Mouse (Mus musculus): ENCODE data around the gene Jph3. TPM values are rescaled to one million over a fixed set of nuclear protein-coding genes. Genes with fewer than 3 reads are reported as not detected.
A peak's percentile ranks its signal among the peaks of the same experiment; 100 is the strongest.

Jph3 gene
- polyA plus RNA-seq, 1 experiment from 2014 or later = 22.4 TPM

GRCm38 (mm10) chr8:121798401-121798800 is 69.0 kb downstream of the Jph3 start:
- Histone ChIP-seq H3K27me3 (ENCODE audit: insufficient read depth, poor library complexity, severe bottlenecking) (no peaks in the 10 kb centered on the region), H3K4me1 (replicated peaks) (0 out of 2 replicates have a peak, but pooled peaks cover 3% of the 10 kb centered on the region), H3K4me3 (no peak overlapping the region), H3K36me3 (peaks cover 89% of the 10 kb centered on the region), H3K27ac (no peak overlapping the region), H3K9me3 (no peaks in the 10 kb centered on the region)
- no peak for DNase-seq (ENCODE audit: low spot score)
- 97% methylated on average over 6 of the region's 6 CpGs for WGBS

- 98% methylated on average over 5 of the region's 5 CpGs for WGBS
- Histone ChIP-seq H3K27ac (no peak overlapping the region), H3K27me3 (ENCODE audit: insufficient read depth, poor library complexity, severe bottlenecking) (no peaks in the 10 kb centered on the region), H3K4me1 (replicated peaks) (no peaks in the 10 kb centered on the region), H3K9me3 (no peaks in the 10 kb centered on the region), H3K4me3 (no peak overlapping the region), H3K36me3 (peaks cover 82% of the 10 kb centered on the region)
- DNase-seq (ENCODE audit: low spot score) = no peak
Observed at GRCm38 (mm10) chr8:121804829-121805228, 75.4 kb downstream of the Jph3 start.

- peaks cover 80% of the 10 kb centered on the region for H3K36me3 ChIP-seq
- no peak overlapping the region for H3K4me3 ChIP-seq
- no peak overlapping the region for H3K27ac ChIP-seq
- WGBS = 92% methylated on average over 13 of the region's 13 CpGs
- H3K4me1 ChIP-seq (replicated peaks) = no peaks in the 10 kb centered on the region
- no peak for DNase-seq (ENCODE audit: low spot score)
- no peaks in the 10 kb centered on the region for H3K9me3 ChIP-seq
- H3K27me3 ChIP-seq (ENCODE audit: insufficient read depth, poor library complexity, severe bottlenecking) = no peaks in the 10 kb centered on the region
Observed at GRCm38 (mm10) chr8:121806126-121806525, 76.7 kb downstream of the Jph3 start.

DNA sequence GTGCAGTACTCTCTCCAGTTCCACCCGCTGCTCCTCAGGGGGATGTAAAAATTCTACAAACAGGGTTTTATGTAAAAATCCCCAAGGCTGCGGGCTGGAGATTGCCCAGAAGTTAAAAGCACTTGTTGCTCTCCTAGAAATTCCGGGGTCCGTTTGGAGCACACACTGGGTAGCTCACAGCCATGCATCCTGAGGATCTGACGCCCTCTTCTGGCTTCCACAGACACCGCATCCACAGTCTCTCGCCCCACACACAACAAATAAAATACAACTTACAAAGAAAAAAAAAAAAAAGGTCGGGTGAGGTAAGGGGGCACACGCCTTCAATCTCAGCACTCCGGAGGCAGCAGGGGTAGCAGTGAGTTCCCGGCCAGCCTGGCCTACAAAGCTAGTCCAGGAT is 78.6 kb downstream of the Jph3 start:
- Histone ChIP-seq H3K27ac (no peak overlapping the region), H3K36me3 (peaks cover 85% of the 10 kb centered on the region), H3K27me3 (ENCODE audit: insufficient read depth, poor library complexity, severe bottlenecking) (no peaks in the 10 kb centered on the region), H3K9me3 (no peaks in the 10 kb centered on the region), H3K4me3 (no peak overlapping the region), H3K4me1 (replicated peaks) (no peaks in the 10 kb centered on the region)
- DNase-seq (ENCODE audit: low spot score) = no peak
- WGBS = 79% methylated on average over 11 of the region's 11 CpGs

DNA sequence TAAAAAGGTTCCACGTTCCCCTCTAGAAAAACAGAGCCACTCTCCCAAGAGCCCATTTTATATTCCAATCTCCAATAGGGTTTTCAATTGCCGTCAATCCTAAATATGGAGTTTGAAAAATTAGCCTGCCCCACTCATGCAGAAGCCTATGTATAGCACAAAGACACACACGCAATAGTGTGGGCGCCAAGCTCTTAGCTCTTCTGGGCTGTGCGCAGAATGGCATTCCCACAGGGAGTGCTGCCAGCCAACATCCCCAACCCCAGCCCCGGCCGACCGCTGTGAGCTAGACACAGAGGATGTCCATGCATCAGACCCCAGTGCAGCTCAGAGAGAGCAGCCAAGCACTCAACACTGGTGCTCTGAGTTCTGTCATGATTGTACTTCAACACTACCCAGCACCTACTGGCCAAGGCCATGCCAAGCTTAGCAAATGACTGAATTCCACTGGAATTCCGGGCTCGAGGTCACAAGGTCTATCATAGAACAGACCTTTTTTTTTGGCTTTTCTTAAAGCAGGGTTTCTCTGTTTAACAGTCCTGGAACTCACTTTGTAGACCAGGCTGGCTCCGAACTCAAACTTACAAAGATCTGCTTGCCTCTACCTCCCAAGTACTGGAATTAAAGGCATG is 80.2 kb downstream of the Jph3 start:
- no peaks in the 10 kb centered on the region for H3K4me1 ChIP-seq (replicated peaks)
- peaks cover 86% of the 10 kb centered on the region for H3K36me3 ChIP-seq
- no peaks in the 10 kb centered on the region for H3K9me3 ChIP-seq
- no peak overlapping the region for H3K27ac ChIP-seq
- 97% methylated on average over 11 of the region's 11 CpGs for WGBS
- DNase-seq (ENCODE audit: low spot score) = no peak
- H3K4me3 ChIP-seq = no peak overlapping the region
- no peaks in the 10 kb centered on the region for H3K27me3 ChIP-seq (ENCODE audit: insufficient read depth, poor library complexity, severe bottlenecking)

DNA sequence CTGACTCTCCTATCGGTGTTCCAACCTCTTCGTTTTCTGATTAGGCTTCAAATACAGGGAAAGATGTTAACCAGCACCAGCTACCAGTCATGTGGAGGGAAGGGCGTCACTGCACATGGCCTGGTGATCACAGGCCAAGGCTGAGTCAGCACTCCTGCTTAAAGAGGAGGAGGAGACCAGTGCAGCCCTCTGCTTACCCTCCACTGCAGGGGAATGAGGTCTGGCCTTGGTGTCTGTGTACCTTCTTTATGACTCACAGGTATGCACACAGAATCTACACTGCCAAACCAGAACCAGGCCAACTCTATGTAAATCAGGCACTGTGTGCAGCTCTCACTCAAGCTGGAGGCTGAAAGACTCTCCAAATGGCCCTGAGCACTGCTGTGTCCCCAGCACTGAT is 82.1 kb downstream of the Jph3 start:
- Histone ChIP-seq H3K4me3 (no peak overlapping the region), H3K36me3 (peaks cover 85% of the 10 kb centered on the region), H3K27ac (no peak overlapping the region), H3K9me3 (no peaks in the 10 kb centered on the region), H3K4me1 (replicated peaks) (no peaks in the 10 kb centered on the region), H3K27me3 (ENCODE audit: insufficient read depth, poor library complexity, severe bottlenecking) (no peaks in the 10 kb centered on the region)
- no peak for DNase-seq (ENCODE audit: low spot score)
- 92% methylated on average over 3 of the region's 3 CpGs for whole genome bisulfite sequencing

DNA sequence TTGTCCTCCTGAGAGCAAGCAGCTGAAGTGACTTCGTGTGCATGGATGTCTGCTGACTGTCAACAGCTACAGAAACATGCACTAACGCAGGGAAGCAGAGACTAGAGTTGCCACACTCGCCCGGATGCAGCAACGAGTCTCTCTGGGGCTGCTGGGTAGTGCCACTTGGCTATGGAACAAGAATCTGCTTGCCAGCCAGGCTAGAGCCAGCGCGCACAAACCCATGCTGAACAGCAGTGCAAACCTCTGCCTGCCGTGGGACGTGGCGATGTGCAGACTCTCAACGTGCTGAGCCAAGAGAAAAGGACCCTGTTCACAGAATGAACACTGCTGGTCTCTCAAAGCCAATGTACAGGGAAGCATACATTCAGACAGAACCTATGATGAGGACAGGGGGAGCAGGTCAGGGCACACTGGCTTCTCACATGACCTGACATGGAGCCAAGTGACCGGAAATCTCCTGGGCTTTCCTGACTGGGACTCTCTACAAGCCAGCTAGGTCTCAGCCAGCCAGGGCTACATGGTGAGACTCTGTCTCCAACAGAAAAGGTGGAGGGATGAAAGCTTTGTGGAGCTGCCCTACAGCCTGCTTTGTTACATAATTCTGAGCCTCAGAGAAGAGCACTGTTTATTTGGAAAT is 82.6 kb downstream of the Jph3 start:
- H3K4me3 ChIP-seq = no peak overlapping the region
- H3K27ac ChIP-seq = no peak overlapping the region
- H3K36me3 ChIP-seq = peaks cover 87% of the 10 kb centered on the region
- no peaks in the 10 kb centered on the region for H3K9me3 ChIP-seq
- H3K4me1 ChIP-seq (replicated peaks) = no peaks in the 10 kb centered on the region
- H3K27me3 ChIP-seq (ENCODE audit: insufficient read depth, poor library complexity, severe bottlenecking) = no peaks in the 10 kb centered on the region
- WGBS = 95% methylated on average over 12 of the region's 12 CpGs
- DNase-seq (ENCODE audit: low spot score) = no peak

DNA sequence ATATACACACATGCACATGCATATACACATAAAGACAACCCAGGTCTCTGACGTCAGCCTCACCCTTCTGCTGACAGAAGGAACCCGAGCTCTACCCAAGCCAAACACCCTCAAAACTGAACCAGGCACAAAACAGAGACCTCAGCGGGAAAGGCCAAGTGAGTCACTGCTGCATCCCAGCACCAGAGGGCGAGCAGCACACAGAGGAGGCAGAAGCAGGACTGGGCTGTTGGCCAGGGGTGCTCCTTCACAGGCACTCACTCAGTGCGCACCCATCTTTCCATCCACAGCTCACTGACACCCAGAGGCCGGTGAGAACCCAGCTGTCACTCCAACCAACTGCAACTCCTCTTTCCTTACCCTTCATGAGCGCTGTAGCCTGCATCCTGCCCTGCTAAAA is 88.8 kb downstream of the Jph3 start:
- Histone ChIP-seq H3K36me3 (peaks cover 80% of the 10 kb centered on the region), H3K4me3 (no peak overlapping the region), H3K27ac (no peak overlapping the region), H3K27me3 (ENCODE audit: insufficient read depth, poor library complexity, severe bottlenecking) (no peaks in the 10 kb centered on the region), H3K9me3 (no peaks in the 10 kb centered on the region), H3K4me1 (replicated peaks) (no peaks in the 10 kb centered on the region)
- no peak for DNase-seq (ENCODE audit: low spot score)
- 84% methylated on average over 7 of the region's 7 CpGs for WGBS

DNA sequence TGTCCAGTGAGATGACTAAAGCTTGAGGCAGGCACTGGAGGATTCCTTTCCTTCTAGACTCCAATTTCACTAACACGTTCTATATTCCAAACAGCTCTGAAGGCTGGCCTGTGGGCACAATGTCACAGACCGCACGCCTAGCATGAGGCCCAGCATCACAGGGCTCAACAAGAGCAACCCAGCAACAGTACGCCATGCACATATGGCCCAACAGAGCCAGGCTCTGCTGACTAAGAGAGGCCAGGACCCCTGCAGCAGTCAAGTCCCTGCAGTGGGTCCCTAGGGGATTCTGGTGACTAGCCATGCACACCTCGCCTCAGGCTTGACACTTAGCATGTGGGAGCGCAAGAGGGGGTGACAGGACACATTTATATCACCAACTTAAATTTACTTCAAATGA is 91.4 kb downstream of the Jph3 start:
- no peaks in the 10 kb centered on the region for H3K9me3 ChIP-seq
- no peaks in the 10 kb centered on the region for H3K27me3 ChIP-seq (ENCODE audit: insufficient read depth, poor library complexity, severe bottlenecking)
- no peaks in the 10 kb centered on the region for H3K4me1 ChIP-seq (replicated peaks)
- H3K36me3 ChIP-seq = peaks cover 54% of the 10 kb centered on the region
- no peak overlapping the region for H3K4me3 ChIP-seq
- no peak for DNase-seq (ENCODE audit: low spot score)
- H3K27ac ChIP-seq = no peak overlapping the region
- 97% methylated on average over 6 of the region's 6 CpGs for WGBS

DNA sequence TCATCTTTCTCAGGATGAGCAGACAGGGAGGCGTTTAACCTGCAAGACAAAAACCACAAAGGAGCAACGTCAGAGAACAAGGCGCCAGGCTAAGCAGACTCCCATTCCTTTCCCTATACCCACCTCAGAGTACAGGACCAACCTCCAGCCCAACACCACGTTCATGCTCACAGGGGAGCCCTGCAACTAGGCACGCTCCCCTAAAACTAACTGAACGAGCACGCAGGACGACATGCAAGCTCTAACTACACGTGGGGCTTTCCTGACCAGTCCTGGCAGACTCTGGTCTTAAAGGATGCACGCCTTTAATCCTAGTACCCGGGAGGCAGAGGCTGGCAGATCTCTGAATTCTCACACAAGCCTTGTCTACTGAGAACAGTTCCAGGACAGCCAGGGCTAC is 91.9 kb downstream of the Jph3 start:
- Histone ChIP-seq H3K27ac (no peak overlapping the region), H3K36me3 (peaks cover 50% of the 10 kb centered on the region), H3K27me3 (ENCODE audit: insufficient read depth, poor library complexity, severe bottlenecking) (no peaks in the 10 kb centered on the region), H3K4me3 (no peak overlapping the region), H3K4me1 (replicated peaks) (no peaks in the 10 kb centered on the region), H3K9me3 (no peaks in the 10 kb centered on the region)
- DNase-seq (ENCODE audit: low spot score) = no peak
- 92% methylated on average over 11 of the region's 11 CpGs for WGBS

GRCm38 (mm10) chr8:121821770-121822169 is 92.3 kb downstream of the Jph3 start:
- peaks cover 46% of the 10 kb centered on the region for H3K36me3 ChIP-seq
- WGBS = 92% methylated on average over 9 of the region's 9 CpGs
- no peaks in the 10 kb centered on the region for H3K4me1 ChIP-seq (replicated peaks)
- no peak for DNase-seq (ENCODE audit: low spot score)
- H3K27me3 ChIP-seq (ENCODE audit: insufficient read depth, poor library complexity, severe bottlenecking) = no peaks in the 10 kb centered on the region
- no peaks in the 10 kb centered on the region for H3K9me3 ChIP-seq
- H3K27ac ChIP-seq = no peak overlapping the region
- no peak overlapping the region for H3K4me3 ChIP-seq

GRCm38 (mm10) chr8:121827726-121828125 is 98.3 kb downstream of the Jph3 start:
- H3K27ac ChIP-seq = no peak overlapping the region
- peaks cover 26% of the 10 kb centered on the region for H3K4me1 ChIP-seq (replicated peaks)
- H3K9me3 ChIP-seq = no peaks in the 10 kb centered on the region
- H3K27me3 ChIP-seq (ENCODE audit: insufficient read depth, poor library complexity, severe bottlenecking) = no peaks in the 10 kb centered on the region
- peak overlapping the region; percentile 97 for H3K4me3 ChIP-seq
- WGBS = 95% methylated on average over 5 of the region's 5 CpGs
- no peak for DNase-seq (ENCODE audit: low spot score)
- peaks cover 5% of the 10 kb centered on the region; the same call in 1 of the 2 replicates for H3K36me3 ChIP-seq

DNA sequence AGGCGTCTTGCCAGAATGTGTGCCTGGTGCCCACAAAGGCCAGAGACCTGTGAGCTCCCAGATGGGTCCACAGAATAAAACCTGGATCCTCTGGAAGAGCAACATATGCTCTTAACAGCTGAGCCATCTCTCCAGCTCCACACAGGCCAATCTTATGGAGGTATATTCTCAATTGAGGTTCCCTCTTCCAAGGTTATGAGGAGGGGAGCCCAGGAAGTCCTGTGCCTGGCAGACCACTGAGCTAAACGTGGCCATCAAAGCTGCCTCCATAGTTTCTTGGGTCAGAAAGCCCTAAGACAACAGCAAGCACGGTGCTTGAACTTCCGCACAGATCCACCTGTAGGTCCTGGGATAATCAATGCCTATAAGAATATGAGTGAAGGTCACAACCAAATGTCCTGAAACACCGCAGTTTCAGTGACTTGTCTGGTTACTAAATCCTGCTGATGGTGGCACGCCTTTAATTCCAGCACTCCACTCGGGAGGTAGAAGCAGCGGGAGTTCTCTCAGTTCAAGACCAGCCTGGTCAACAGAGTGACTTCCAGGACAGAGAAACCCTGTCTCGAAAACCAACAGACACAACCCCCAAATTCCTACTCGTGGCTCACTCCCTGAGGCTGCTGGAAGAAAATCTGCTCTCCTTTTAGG is 99.1 kb downstream of the Jph3 start:
- H3K36me3 ChIP-seq = peaks cover 5% of the 10 kb centered on the region; the same call in 1 of the 2 replicates
- no peak for DNase-seq (ENCODE audit: low spot score)
- WGBS = 31% methylated on average over 10 of the region's 10 CpGs
- peak overlapping the region; percentile 90 for H3K27ac ChIP-seq
- H3K4me3 ChIP-seq = peak overlapping the region; percentile 97
- H3K27me3 ChIP-seq (ENCODE audit: insufficient read depth, poor library complexity, severe bottlenecking) = no peaks in the 10 kb centered on the region
- no peaks in the 10 kb centered on the region for H3K9me3 ChIP-seq
- H3K4me1 ChIP-seq (replicated peaks) = peaks cover 26% of the 10 kb centered on the region

Data from hindbrain, embryonic 10.5 days (tissue).